22 mouse cellular contexts compared by ENCODE assay signal in genomic region chr6:7661455-7661854, GRCm38 (mm10). TPM values are rescaled to one million over a fixed set of nuclear protein-coding genes. Genes with fewer than 3 reads are reported as not detected.
DNase-seq lines count a peak whose midpoint lies in the region; ATAC-seq and TF ChIP-seq lines count a peak whose summit lies in the region.
"Had no signal": no experiment of that assay in that cellular context is flagged by ENCODE, and none has a peak within 500 bp of the region (broad histone marks: within the 10 kb centered on the region; RNA-seq: fewer than 3 reads in every experiment).

No protein-coding gene starts in this region.

- no peak for TF ChIP-seq CTCF in heart, adult 2 months (IDR thresholded peaks at IDR 0.05)
- TF ChIP-seq CTCF in hindbrain, postnatal 0 days (IDR thresholded peaks at IDR 0.05; ENCODE audit: low read depth) = no peak

- H3K4me3 ChIP-seq in heart, adult 2 months = no peak overlapping the region
- H3K4me3 ChIP-seq in brown adipose tissue, adult 24 weeks (ENCODE audit: insufficient read depth, low read depth, low read length) = no peak overlapping the region
- no peak overlapping the region for H3K4me3 ChIP-seq in hindbrain, postnatal 0 days (ENCODE audit: low read length)
- H3K4me3 ChIP-seq: embryonic facial prominence, embryonic 10.5 days; forebrain, embryonic 12.5 days; heart, embryonic 15.5 days; hindbrain, embryonic 12.5 days; left cerebral cortex, adult 2 months; limb, embryonic 10.5 days; lung, embryonic 15.5 days had no signal

- H3K4me1 ChIP-seq in heart, adult 2 months (ENCODE audit: control insufficient read depth, insufficient read depth, low read length) = no peaks in the 10 kb centered on the region
- peaks cover 2% of the 10 kb centered on the region; the same call in 1 of the 2 replicates for H3K4me1 ChIP-seq in brown adipose tissue, adult 24 weeks (ENCODE audit: control insufficient read depth, insufficient read depth, insufficient read length, low read length)
- H3K4me1 ChIP-seq in hindbrain, postnatal 0 days (ENCODE audit: insufficient read depth, low read length) = no peaks in the 10 kb centered on the region
- H3K4me1 ChIP-seq: embryonic facial prominence, embryonic 10.5 days; forebrain, embryonic 12.5 days; heart, embryonic 15.5 days; hindbrain, embryonic 12.5 days; limb, embryonic 10.5 days; lung, embryonic 15.5 days had no signal

- no peaks in the 10 kb centered on the region for H3K27me3 ChIP-seq in heart, adult 2 months (ENCODE audit: control insufficient read depth, insufficient read depth, low read length)
- H3K27me3 ChIP-seq in hindbrain, postnatal 0 days (ENCODE audit: insufficient read depth, low read length) = no peaks in the 10 kb centered on the region
- H3K27me3 ChIP-seq: forebrain, embryonic 12.5 days; heart, embryonic 15.5 days; hindbrain, embryonic 12.5 days; lung, embryonic 15.5 days had no signal

- no peak overlapping the region for H3K9ac ChIP-seq in heart, adult 2 months (ENCODE audit: low read depth, low read length)
- H3K9ac ChIP-seq in hindbrain, postnatal 0 days (replicated peaks; ENCODE audit: low read length) = no peak overlapping the region
- H3K9ac ChIP-seq: forebrain, embryonic 12.5 days; heart, embryonic 15.5 days; hindbrain, embryonic 12.5 days; lung, embryonic 15.5 days had no signal

- peak overlapping the region; percentile 27; the same call in 1 of the 2 replicates for H3K27ac ChIP-seq in heart, adult 2 months
- peak overlapping the region; percentile 47; the same call in 1 of the 2 replicates for H3K27ac ChIP-seq in brown adipose tissue, adult 24 weeks (replicated peaks; ENCODE audit: low read depth, low read length)
- H3K27ac ChIP-seq in hindbrain, postnatal 0 days = no peak overlapping the region
- H3K27ac ChIP-seq: embryonic facial prominence, embryonic 10.5 days; forebrain, embryonic 12.5 days; heart, embryonic 15.5 days; hindbrain, embryonic 12.5 days; left cerebral cortex, adult 2 months; limb, embryonic 10.5 days; lung, embryonic 15.5 days had no signal

- WGBS in heart, adult 2 months = 30% methylated on average over 4 of the region's 4 CpGs
- WGBS in hindbrain, postnatal 0 days = 81% methylated on average over 4 of the region's 4 CpGs

- intact Hi-C loops in heart, adult 2 months (cut with DNase I) = no loop called here
- intact Hi-C loops in heart, postnatal 36 days (cut with DNase I) = loop anchor here (2.0 kb wide), 1 partner anchor 659 kb away; no protein-coding TSS in a partner anchor

- H3K4me2 ChIP-seq in hindbrain, postnatal 0 days (ENCODE audit: low read depth, low read length) = no peak overlapping the region
- H3K4me2 ChIP-seq: forebrain, embryonic 12.5 days; heart, embryonic 15.5 days; hindbrain, embryonic 12.5 days; liver, embryonic 11.5 days; lung, embryonic 15.5 days; midbrain, embryonic 11.5 days had no signal

- no peaks in the 10 kb centered on the region for H3K36me3 ChIP-seq in heart, adult 2 months (ENCODE audit: control insufficient read depth, insufficient read depth, low read length)
- H3K36me3 ChIP-seq in hindbrain, postnatal 0 days (ENCODE audit: insufficient read depth, low read length) = no peaks in the 10 kb centered on the region
- H3K36me3 ChIP-seq: embryonic facial prominence, embryonic 10.5 days; forebrain, embryonic 12.5 days; heart, embryonic 15.5 days; hindbrain, embryonic 12.5 days; limb, embryonic 10.5 days; lung, embryonic 15.5 days had no signal

- TF ChIP-seq POLR2A in heart, adult 2 months (IDR thresholded peaks at IDR 0.05; ENCODE audit: insufficient read depth, low read depth, low read length) = no peak

- ATAC-seq in hindbrain, postnatal 0 days = no peak
- ATAC-seq: inflammation-experienced regulatory T-cells, adult 6 months had no signal

- no peaks in the 10 kb centered on the region for H3K79me2 ChIP-seq in heart, adult 2 months (replicated peaks; ENCODE audit: control insufficient read depth, insufficient read depth, low read length)

- DNase-seq in heart, adult 2 months = peak in 1 of 2 experiments; percentile 7
- DNase-seq in heart, postnatal 36 days = no peak
- peak; percentile 3 for DNase-seq in kidney, postnatal 14 days
- no peak for DNase-seq in kidney, adult 18-20 months
- DNase-seq in lung, postnatal 36 days = peak; percentile 59
- DNase-seq in hindbrain, postnatal 0 days (ENCODE audit: low spot score) = no peak
- DNase-seq: B cell, adult 2 months; cerebellum, adult 2 months; gastrocnemius, postnatal 14 days; right cerebral cortex, postnatal 25 days; thymus, postnatal 36 days had no signal

- TF ChIP-seq EP300 in heart, adult 2 months (IDR thresholded peaks at IDR 0.05; ENCODE audit: insufficient read depth, low read depth, low read length) = no peak

- H3K9me3 ChIP-seq in hindbrain, postnatal 0 days (ENCODE audit: low read length) = no peaks in the 10 kb centered on the region
- H3K9me3 ChIP-seq: embryonic facial prominence, embryonic 10.5 days; forebrain, embryonic 12.5 days; heart, embryonic 15.5 days; hindbrain, embryonic 12.5 days; limb, embryonic 10.5 days; lung, embryonic 15.5 days had no signal

RNA-seq across cellular contexts. Expression of gene Asns, which starts 31.6 kb away (rescaled TPM):
- 1 to 10 TPM; 2.9 to 3.2 TPM for total RNA-seq in heart, adult 2 months (2021)
- 5.5 and 14.0 TPM in 2 replicates for polyA plus RNA-seq in heart, adult 2 months (2012; rRNA removed)
- total RNA-seq in heart, postnatal 36 days (2021) = 1 to 10 TPM; 2.7 to 3.1 TPM
- 68.0 and 70.1 TPM in 2 replicates for polyA plus RNA-seq in brown adipose tissue, adult 24 weeks (2012; ENCODE audit: insufficient read depth, insufficient read length, missing spikeins)
- total RNA-seq in hindbrain, postnatal 0 days (2014; rRNA removed) = 81.9 and 82.1 TPM in 2 replicates
- 122 and 124 TPM in 2 replicates for polyA plus RNA-seq in hindbrain, postnatal 0 days (2015; fragmentation: Nextera tagmentation; extraction: Ambion mirVana)

Comparison
In these comparisons a context has a peak if more than half of its experiments do, and no peak if none do; other contexts are left out.
1. DNase-seq: peak in kidney, postnatal 14 days (single experiment) and lung, postnatal 36 days (single experiment); none in heart, postnatal 36 days (0 of 2), kidney, adult 18-20 months (single experiment) and hindbrain, postnatal 0 days (single experiment).
2. RNA of gene Asns, which starts 31.6 kb away (total RNA-seq): 81.9 to 82.1 TPM in hindbrain, postnatal 0 days; 2.9 to 3.2 TPM in heart, adult 2 months and 2.7 to 3.1 TPM in heart, postnatal 36 days; every median in the first group is over 10 times any median in the second.